Mouse (Mus musculus): ENCODE results near the gene Tsfm.

DNA sequence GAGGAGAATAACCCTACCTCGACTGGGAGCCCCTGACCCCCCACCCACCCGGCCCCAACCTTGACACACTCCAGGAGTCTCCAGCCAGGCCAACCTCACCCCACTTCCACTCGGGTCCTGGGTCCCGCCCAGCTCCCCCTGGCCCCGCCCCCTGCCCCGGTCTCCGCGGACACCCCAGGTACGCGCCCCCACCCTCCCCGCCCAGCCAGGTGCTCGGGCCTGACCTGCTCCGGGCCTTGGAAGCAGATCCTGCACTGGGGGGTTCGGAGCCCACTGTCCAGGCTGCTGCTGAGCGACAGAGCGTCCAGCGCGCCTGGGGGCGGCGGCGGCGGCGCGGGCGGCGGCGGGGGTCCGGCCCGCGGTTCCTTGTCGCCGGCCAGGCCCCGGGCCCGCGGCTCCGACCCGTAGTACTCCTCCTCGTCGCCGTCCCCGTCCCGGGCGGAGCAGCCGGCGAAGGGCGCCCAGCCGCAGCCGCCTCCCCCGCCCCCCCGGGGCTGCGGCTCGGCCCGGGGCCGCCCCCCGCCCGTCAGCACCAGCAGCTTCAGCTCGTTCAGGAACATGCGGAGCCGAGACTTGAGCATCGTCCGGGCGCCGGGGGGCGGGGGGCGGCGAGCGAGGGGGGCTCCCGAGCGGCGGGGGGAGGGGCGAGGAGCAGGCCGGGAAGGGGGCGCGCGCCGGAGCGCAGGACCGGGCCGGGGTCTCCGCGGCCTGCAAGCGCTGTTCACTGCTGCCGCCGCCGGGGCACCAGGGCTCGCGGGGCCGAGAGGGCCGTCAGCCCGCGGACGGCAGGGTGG is 28.7 kb upstream of the Tsfm start:
- no peak for TF ChIP-seq CTCF (IDR thresholded peaks at IDR 0.05; ENCODE audit: insufficient read depth, low read depth, low read length)
- no peak for TF ChIP-seq POLR2A (IDR thresholded peaks at IDR 0.05; ENCODE audit: insufficient read depth, low read depth, low read length)

Measured in olfactory bulb, adult 2 months (tissue).